Mouse (Mus musculus): ENCODE results near the gene Snx8.
A peak's percentile ranks its signal among the peaks of the same experiment; 100 is the strongest.
"Not testable (repeated sequence)": the region's sequence is repeated elsewhere in the genome, so short reads cannot be mapped to it uniquely, and the experiment has no call there.

Gene Snx8

DNA sequence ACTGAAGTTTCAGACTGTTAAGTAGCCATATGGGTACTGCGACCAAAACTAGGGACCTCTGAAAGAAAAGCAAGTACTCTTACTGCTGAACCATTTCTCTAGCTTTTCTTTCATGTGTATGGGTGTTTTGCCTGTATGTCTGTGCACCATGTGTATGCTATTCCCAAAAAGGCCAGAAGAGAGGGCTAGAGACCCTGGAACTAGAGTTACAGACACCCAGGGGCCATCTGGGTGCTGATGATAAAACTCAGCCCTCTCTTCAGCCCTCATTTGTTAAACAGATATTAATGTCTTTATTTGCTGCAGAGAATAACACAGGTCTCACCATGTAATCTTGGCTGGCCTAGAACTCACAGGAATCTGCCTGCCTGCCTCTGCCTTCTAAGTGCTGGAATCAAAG lies 4.6 kb downstream of the Snx8 start:
- no peak for DNase-seq (ENCODE audit: extremely low read depth, low read depth)

DNA sequence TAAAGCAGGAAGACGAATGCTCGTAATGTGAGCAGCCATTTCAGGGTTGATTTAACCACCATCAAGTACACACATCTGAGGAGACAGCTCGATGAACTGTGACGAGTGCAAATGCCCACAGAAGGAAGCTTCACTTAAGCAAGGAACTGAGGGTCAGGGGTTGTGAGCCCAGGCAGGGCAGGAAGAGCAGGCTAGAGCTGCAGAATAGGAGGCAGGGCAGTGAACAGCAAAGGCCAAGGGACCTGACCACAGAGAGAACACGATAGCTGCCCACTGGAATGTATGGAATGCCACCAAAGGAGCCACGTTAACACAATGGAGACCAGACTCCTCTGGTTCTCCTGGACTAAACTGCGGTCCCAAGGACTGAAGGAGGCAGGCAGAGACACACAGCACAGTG lies 5.5 kb downstream of the Snx8 start:
- DNase-seq (ENCODE audit: extremely low read depth, low read depth): no peak

DNA sequence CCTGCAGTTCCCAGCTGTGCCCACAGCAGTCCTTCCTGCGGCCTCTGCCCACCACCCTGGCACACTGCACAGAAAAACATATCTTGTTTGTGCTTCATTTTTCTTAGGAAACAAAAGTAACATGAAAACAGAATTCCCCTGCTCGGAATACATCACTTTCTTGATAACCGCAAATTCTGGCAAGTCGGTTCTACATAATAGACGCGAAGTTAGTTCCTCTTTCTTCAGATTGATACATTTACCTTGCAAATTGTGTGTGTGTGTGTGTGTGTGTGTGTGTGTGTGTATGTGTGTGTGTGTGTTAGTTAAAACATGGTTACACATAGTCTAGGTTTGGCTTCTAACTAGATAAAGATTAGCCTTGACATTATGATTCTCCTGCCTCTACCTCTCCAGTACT lies 6.4 kb downstream of the Snx8 start:
- DNase-seq (ENCODE audit: extremely low read depth, low read depth): no peak

DNA sequence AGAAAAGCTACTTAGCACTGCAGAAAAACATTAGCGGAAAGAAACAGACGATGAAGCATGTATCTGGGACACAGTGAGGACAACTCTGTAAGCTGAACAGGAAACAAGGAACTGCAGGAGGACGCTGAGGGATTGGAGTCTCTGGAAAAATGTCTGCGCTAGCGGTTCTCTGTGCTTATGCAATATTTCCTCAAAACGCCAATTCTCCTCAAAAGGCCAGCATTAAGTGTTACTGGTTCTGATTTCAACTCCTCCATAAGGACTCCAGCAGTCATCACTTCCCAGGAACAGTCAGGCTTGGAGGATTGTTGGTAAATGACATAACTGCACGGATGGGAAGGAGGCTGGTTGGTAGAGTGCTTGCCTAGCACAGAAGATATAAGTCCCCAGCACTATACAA lies 7.9 kb downstream of the Snx8 start:
- DNase-seq (ENCODE audit: extremely low read depth, low read depth): no peak

DNA sequence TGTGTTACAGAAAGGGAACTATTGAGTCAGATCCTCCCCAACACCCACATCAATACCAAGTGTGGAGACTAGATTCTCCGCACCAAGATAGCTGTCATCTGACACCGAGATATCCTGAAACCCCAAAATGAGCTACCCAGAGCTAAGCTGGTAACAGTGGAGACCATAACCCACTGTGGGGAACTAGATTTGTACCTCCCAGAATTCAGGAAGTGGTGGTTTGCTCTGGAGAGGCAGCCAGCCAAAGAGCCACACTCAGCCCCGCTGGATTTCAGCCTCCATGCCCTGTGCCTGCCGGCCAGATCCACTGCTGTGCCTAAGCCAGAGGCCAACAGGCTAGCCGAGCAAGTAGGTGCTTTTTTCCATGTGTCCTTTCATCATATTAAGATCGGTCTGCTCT lies 9.8 kb downstream of the Snx8 start:
- peak; percentile 92 for DNase-seq (ENCODE audit: extremely low read depth, low read depth)

DNA sequence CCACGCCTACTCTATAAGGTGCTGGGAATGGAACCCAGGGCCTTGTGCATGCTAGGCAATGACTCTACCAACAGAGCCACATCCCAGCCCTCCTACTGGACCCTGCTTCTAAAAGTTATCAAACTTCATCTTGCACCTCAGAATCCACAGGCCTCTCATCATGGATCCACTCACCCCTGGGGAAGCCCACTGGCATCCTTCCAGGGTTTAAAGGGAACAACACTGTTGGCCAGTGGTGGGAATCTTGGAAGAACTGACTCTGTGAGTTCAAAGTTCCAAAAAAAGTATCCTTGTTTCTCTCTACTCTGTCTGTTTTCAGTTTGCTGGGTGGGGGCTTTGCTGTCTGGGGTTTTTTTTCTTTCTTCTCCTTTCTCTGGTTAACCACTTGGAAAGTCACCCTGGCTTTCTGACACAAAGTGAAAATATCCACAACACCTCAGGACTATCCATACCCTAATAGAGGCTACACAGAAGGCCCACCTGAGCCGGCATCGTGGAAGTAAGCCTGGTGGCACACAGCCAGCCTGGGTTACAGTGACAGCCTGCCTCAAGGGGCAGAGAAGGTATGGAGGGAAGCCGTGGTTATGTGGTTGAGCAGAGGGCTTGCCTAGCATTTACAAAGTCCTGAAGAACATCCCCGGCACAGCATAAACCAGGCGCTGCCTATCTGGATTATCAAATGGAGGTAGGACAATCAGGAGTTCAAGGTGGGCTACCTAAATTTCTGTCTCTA lies 10.8 kb downstream of the Snx8 start:
- DNase-seq (ENCODE audit: extremely low read depth, low read depth): no peak

DNA sequence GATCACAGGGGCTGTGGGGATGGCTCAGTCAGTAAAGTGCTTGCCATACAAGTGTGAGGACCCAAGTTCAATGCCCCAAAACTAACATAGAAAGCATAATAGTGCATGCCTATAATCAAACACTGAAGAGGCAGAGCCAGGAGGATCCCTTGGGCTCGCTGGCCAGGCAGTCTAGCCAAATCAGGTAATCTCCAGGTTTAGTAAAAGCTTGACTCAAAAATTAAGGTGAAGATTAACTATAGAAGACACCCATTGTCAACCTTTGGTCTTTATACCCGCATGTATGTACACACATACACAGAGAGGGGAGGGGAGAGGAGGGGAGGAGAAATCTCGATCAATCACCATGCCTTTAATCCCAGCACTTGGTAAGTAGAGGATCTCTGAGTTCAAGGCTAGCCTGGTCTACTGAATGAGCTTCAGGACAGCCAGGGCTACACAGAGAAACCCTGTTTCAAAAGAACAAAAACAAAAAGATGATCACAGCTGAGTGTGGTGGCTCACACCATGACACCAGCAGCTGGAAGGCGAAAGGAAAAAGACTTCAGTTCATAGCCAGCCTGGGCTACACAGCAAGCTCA lies 13.7 kb downstream of the Snx8 start:
- DNase-seq (ENCODE audit: extremely low read depth, low read depth): no peak

DNA sequence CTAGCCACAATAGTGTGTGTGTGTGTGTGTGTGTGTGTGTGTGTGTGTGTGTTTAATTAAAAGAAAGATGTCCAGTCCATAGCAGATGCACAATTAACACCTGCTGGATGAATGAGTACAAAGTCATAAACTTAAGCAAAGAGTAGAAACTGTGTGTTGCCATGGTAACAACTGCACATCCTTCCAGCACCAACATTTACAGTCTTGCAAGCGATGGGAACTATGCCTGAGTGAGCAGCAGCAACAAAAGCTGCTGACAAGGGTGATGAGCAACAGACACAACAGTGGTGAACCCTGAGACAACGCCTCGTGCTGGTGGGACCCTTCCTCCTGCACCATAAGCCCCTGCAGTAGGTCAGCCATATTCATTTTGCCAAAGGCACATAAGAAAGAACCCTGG lies 14.8 kb downstream of the Snx8 start:
- no peak for DNase-seq (ENCODE audit: extremely low read depth, low read depth)

DNA sequence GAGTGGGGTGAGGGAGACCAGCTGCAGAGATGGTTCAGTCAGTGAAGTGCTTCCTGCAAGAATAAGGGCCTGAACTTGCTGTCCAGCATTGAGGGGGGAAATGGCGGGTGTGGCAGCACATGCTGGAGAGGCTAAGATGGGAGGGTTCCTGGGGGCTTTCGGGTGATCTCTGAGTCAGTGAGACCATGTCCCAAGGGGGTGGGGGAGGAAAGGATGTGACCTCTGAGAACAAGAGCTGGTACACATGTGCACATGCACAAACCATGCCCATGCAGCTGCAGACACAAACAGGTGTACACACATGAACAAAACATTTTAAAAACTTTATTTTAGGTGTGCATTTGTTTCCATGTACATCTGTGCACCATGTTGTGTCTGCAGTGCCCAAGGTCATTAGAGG lies 15.4 kb downstream of the Snx8 start:
- DNase-seq (ENCODE audit: extremely low read depth, low read depth): no peak

DNA sequence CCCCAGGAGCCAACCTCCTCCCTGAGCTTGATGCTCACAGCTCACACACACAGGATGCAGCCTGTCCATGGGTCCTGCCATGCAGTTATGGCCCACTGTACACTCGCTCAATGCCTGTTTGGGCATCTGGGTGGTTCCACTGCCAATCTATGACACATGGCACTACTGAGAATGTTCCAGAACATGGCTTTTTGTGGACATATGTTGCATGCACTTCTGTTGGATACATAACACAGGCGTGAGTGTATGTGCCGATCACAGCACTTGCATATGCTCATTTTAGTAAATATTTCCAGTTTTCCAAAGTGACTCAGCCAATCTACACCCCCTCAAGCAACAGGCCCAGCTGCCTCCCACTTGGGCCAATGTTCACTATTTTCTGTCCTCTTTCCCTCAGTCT lies 17.4 kb downstream of the Snx8 start:
- no peak for DNase-seq (ENCODE audit: extremely low read depth, low read depth)

DNA sequence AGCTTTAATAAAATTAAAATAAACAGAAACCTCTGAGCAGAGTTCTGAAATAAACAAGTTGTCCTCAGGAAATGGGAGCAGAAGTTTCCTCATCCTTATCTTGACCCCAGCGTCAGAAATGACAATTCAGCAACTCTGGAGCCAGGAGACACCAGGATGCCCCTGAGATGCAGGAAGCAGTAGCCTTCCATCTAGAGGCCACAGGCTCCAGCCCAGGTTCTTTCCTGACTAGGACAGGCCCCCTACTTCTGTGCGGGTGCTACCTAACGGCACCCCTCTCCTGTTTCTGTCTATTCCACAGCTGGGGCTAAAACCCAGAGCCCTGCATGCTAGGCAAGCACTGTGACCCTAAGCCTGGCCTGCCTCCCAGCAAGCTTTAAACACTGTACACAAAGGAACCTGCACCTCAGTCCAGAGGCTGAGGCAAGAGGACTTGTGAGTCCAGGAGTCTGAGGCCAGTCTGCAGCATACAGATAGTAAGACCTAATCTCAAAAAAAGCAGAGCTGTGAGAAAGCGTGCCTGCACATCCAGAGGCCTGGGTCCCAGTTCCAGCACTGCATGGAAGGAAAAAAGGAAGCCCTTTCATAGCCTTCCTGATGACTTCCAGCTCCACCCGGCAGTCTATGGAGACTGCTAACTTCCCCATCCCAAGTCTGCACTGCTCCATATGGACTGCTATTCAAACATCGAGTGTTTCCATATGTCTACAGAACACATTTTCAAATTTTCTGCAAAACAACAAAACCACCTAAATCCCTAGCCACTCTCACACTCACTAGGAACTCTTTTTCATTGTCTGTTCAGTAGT lies 18.4 kb downstream of the Snx8 start:
- no peak for DNase-seq (ENCODE audit: extremely low read depth, low read depth)

DNA sequence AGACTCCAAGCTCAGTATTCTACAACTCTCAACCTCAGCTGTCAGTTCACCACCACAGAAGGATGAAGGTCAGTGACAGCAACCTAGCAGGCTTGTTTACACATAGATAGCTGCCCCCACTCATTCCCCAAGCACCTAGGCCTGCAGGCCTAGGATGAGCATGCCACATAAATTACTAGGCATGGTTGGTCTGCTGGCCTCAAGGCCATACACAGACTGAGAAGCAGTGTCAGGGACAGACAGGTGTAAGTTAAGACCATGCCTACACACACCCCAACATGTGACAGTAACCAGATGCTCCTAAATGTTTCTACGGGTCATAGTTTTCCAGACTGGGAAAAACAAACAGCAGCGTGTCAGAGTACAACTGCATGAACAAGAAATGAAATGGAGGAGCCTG lies 19.6 kb downstream of the Snx8 start:
- no peak for DNase-seq (ENCODE audit: extremely low read depth, low read depth)

DNA sequence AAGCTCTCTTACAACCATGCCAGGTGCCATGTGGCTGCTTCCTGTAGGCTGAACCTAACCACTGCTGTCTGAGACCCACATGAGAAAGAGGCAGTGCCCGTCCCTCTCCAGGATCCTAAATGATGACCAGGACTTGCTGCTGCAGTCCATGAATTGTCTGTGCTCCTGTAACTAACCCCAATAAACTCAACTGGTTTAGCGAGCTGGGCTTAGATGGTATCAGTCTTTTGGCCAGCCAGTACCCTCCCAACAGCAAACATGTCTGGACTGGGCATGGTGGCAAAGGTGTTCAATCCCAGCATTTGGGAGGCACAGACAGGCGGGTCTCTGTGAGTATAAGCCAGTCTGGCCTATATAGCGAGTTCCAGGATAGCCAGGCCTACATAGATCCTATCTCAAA lies 20.1 kb downstream of the Snx8 start:
- DNase-seq (ENCODE audit: extremely low read depth, low read depth): no peak

DNA sequence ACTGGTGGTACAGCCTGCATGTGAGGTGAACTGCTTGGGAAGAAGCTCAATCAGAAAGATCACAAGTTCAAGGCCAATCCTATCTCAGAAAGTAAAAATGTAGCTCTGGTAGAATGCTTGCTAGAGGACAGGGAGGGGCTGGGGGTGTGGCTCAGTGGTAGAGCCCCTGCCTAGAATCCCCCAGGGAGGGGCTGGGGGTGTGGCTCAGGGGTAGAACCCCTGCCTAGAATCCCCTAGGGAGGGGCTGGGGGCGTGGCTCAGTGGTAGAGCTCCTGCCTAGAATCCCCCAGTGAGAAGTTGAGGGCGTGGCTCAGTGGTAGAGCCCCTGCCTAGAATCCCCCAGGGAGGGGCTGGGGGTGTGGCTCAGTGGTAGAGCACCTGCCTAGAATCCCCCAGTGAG lies 20.9 kb downstream of the Snx8 start:
- not testable (repeated sequence) for DNase-seq (ENCODE audit: extremely low read depth, low read depth)

DNA sequence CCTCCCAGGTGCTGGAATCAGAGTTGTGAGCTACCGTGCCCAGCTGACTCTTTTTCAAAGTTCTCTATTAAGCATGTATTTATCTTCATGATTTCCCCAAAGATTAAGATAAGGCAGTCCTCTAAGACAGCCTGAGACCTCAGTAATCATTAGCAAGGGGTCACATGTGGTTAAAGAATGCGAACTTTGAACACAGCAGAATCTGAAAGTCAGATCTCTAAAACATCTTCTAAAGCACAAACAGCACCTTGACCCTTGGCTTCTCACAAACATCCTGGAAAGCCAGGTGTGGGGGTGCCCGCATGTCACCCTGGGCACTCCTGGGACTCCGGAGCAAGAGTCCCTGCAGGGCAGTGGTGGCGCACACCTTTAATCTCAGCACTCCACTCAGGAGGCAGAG lies 24.6 kb downstream of the Snx8 start:
- no peak for DNase-seq (ENCODE audit: extremely low read depth, low read depth)

DNA sequence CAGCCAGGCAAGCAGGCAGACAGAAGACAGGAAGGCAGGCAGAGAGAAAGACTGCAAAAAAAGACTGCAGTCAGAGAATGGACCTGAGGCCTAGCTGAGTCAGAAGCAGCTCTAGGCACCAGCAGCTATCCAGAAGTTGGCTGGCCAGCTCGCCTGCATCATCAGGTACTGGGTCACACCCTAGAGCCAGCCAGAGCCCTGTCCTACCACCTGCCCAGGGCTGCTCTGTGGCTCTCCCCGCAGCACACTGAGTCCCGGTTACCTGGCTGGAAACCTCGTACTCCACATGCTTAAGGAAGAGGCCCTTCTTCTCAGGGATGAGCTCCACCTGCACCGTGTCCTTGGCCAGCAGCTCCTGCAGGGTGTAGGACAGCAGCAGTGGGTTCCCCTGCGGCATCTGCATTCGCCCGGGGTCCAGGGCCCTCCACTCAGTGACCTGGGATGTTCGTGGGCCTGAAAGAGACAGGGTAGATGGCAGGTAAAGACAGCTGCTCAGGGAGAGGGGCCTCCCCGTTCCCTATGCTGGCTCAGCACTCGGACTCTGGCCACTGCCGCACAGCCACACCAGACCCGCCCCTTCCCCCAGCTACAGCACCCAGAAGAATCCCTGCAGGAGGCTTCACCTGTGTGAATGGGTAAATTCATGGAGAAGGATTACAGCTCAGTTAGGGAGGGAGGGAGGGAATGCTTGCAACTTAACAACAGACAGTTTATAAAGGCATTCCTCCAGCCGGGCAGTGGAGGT lies 29.0 kb downstream of the Snx8 start:
- DNase-seq (ENCODE audit: extremely low read depth, low read depth): no peak

DNA sequence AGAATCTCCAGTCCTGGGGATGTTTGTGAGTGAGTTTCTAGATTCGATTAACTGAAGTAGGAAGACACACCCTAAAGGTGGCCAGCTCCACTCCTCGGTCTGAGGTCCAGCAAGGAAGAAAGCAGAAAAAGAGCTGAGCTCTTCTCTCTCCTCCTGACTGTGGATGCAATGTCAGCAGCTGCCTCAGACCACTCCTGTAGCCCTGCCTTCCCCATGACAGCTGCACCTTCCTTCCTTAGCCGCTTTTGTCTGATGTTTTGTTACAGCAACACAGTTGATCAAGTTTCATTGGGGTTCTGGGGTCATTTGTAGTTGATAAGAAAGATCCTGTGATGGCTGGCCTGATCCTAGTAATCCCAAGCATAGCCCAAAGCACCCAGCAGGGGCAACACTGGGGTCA lies 31.6 kb downstream of the Snx8 start:
- DNase-seq (ENCODE audit: extremely low read depth, low read depth): no peak

DNA sequence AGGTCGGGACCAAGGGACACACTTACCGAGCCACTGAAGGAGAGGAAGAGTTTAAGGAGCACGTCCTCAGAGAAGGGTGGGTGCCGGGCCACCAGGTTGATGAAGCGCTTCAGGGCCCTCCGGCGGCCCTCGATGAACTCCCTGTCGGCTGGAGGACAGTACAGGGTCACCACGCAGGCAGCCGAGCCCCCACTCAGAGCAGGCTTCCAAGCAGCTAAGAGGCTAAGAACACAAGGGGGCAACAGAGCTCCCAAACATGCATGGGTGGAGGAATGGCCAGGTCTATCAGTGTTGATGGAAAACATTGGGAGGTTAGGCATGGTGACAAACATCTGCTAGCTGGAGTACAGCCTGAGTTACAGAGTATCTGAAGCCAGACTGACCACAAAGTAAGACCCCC lies 33.1 kb downstream of the Snx8 start:
- no peak for DNase-seq (ENCODE audit: extremely low read depth, low read depth)

DNA sequence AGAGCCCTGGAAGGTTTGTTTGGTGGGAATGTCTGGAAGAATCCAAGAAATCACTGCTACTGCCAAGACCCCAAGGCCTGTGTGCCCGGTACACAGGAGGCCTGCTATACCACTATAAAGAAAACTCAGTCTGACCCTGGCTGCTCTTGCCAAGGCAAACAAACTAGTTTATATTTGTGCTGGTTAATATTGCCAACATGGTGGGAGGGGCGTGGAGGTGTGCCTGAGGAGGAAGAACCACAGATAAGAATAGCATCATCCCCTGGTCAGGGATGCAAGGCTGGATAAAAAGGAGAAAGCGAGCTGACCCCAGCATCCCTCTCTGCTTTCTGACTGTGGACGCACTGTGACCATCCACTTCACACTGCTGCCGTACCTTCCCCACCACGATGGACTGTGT lies 36.7 kb downstream of the Snx8 start:
- DNase-seq (ENCODE audit: extremely low read depth, low read depth): no peak

DNA sequence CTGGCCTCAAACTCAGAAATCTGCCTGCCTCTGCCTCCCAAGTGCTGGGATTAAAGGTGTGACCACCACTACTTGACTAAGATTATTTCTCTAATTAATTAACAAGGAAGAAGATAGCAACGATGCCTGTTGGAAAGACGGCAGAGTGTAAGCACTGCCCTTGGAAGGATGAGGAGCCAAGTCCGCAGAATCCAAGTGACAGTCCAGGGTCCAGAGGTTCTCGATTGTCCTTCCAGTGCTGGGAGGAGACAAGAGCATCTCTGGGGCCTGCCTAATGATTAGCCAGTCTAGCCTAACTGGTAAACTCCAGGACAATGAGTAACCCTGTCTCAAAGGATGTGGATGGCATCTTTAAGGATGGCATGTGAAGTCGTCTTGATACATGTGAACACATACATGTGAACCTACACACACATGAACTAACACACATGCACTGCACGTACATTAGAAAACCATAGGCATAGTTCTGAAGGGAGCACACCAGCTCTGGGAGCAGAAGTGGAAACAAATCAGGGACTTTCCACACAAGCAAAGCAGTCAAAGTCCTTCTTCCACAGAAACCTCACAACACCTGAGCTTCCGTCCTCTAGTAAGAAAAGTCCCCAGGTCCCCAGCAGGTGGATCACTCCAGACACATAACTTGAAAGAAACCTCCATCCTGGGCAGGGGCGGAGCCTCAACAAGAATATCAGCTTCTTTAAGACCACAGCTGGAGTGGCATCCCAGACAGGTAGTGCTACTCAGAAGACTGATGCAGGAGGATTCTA lies 38.1 kb downstream of the Snx8 start:
- no peak for DNase-seq (ENCODE audit: extremely low read depth, low read depth)

DNA sequence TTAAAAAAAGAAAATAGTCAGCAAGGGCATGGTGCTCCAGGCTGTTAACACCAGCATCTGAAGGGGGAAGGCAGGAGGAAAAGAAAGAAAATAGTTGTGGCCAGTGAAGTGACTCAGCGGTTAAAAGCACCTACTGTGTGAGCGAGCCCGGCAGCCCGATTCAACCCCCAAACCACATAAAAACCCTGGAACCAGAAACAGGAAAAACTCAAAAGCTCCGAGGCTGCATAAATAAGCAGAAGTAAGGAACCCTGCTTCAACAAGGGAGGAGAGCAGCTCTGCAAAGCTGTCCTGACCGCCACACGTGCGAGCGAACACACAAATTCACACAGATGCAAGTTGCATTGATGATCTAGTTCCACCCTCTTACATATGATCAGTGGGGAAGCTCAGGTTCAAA lies 39.2 kb downstream of the Snx8 start:
- DNase-seq (ENCODE audit: extremely low read depth, low read depth): no peak

All from MEL-GATA-1-ER (cell line).